Mouse (Mus musculus): ENCODE data around the gene Coro1c.

DNA sequence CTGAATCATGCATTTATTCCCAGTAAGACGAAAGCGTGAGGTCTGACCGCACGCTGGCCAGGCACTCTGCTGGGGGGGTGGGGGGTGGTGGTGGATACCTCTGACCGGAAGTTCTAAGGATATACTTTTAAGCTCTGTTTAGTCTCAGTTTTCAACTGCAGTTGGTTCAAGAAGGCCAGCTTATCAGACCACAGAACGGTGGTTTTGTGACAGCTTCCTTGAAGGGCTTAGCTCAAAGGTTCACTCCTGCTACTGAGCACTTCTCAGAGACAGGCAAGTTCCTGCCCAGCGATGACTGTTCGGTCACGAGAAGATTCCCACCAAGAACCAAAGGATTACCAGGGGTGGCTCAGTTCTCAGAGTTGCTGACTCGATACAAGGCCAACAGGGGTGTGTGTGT lies 44.0 kb upstream of the Coro1c start:
- TF ChIP-seq POLR2A (IDR thresholded peaks at IDR 0.05; ENCODE audit: control insufficient read depth, extremely low read depth, insufficient read depth, low read length, poor library complexity) (no peak), CTCF (IDR thresholded peaks at IDR 0.05; ENCODE audit: borderline replicate concordance, control insufficient read depth, extremely low read depth, insufficient read depth, low read length, poor library complexity) (no peak)

Data from thymus, adult 2 months (tissue).